Mouse (Mus musculus): ENCODE measurements around the gene Gtpbp1.

DNA sequence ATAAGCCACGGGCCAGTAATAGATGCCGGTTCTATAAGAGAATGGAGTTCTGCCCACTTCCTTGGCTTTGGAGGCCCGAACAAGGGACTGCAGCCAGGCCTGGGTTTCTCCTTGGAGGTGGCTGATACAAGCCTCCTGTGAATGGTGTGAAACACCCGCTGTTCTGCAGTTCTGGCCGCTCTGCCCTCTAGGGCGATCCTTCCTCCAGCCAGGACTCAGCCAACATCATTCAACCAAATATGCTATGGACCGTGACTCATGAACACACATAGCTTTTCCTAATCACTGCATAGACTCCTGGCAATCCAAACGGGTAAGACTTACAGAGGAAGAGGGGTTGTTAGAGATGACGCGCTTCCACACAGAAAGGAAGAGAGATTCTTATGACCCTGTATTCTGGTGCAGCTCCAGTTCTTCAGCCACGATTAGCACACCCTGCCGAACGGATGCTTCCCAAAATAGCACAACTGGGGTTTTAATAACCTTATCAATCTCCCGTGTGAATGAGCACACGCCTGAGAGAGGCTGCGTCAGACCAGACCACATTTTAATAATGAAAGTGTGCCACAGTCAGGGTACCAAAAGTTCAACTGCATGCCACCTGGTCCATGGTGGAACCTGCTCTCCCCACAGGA is 76.8 kb downstream of the Gtpbp1 start:
- no peak for TF ChIP-seq GATA1 (IDR thresholded peaks at IDR 0.05; ENCODE audit: borderline replicate concordance, low read length)
- TF ChIP-seq FLI1 (IDR thresholded peaks at IDR 0.05; ENCODE audit: low read length) = no peak
